Mouse (Mus musculus): ENCODE data around the gene Prkca. TPM values are rescaled to one million over a fixed set of nuclear protein-coding genes. Genes with fewer than 3 reads are reported as not detected.

The Prkca gene
- total RNA-seq, 1 experiment = 8.4 TPM

DNA sequence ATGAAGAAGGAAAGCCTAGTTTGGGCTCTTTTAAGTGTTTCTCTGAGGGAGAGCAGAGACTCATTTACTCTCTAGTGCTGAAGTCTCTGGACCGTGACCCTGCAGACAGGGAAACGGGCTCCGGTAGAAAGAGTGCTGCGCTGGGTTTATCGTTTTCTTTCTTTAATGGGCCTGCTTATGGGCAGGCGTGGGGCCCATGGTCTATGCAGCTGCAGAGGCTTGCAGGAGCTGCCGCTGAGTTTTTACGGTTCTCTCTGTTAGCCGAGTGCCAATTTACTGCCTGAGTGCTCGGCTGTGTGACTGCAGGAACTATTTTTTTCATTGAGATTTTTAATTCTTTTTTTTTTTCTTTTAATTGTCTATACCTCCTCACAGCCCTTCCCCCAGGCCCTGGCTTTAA lies 373.8 kb downstream of the Prkca start:
- Histone ChIP-seq H3K9ac (ENCODE audit: insufficient read depth, low read depth, low read length, poor library complexity, severe bottlenecking) (no peak overlapping the region), H3K27ac (ENCODE audit: insufficient read depth, low read depth, low read length, poor library complexity, severe bottlenecking) (no peak overlapping the region), H3K9me3 (ENCODE audit: control insufficient read depth, insufficient read depth, low read depth, low read length) (no peaks in the 10 kb centered on the region), H3K36me3 (ENCODE audit: control insufficient read depth, insufficient read depth, low read length, poor library complexity, severe bottlenecking) (no peaks in the 10 kb centered on the region; the same call in 1 of the 2 replicates), H3K4me3 (ENCODE audit: insufficient read depth in 1 of 2, low read depth in 1 of 2, low read length in 2 of 2, poor library complexity in 1 of 2, severe bottlenecking in 1 of 2) (no peak overlapping the region), H3K4me1 (ENCODE audit: control insufficient read depth in 2 of 2, insufficient read depth in 2 of 2, low read length in 2 of 2, poor library complexity in 1 of 2) (no peaks in the 10 kb centered on the region)
- DNase-seq (ENCODE audit: low read depth, low spot score) = no peak
- no peak for TF ChIP-seq CHD2 (IDR thresholded peaks at IDR 0.05; ENCODE audit: low read depth, low read length)
- no peak for TF ChIP-seq HCFC1 (IDR thresholded peaks at IDR 0.05; ENCODE audit: borderline replicate concordance, insufficient read depth, low read length)
- no peak for TF ChIP-seq ZC3H11A (IDR thresholded peaks at IDR 0.05; ENCODE audit: borderline replicate concordance, low read depth, low read length)
- TF ChIP-seq ZNF384 (IDR thresholded peaks at IDR 0.05; ENCODE audit: low read depth, low read length) = no peak
- TF ChIP-seq MAFK (IDR thresholded peaks at IDR 0.05; ENCODE audit: insufficient read depth, low read depth, low read length) = no peak
- in situ Hi-C loops (cut with MboI; ENCODE audit: low sequenced_read_pairs in 2 of 2, unreplicated experiment in 2 of 2) = no loop called here

DNA sequence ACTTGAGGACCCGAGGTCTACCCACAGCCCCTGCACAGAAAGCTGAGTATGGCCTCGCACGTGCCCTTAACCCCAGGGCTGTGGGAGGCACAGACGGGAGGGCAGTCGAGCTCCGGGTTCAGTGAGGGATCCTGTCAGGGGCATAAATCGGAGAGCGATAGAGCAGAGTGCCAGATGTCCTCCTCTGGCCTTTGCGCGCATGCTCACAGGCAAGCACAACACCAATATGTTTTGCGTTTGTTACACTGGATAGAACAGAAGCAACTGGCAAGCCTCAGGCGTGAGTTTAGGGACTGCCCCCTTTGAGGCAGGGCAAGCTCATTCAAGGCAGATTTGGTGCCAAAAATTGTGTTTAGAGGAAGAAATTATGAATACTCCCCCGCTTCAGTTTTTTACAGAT lies 375.6 kb downstream of the Prkca start:
- H3K27ac ChIP-seq (ENCODE audit: insufficient read depth, low read depth, low read length, poor library complexity, severe bottlenecking) = no peak overlapping the region
- no peak for TF ChIP-seq MAFK (IDR thresholded peaks at IDR 0.05; ENCODE audit: insufficient read depth, low read depth, low read length)
- no peak for TF ChIP-seq HCFC1 (IDR thresholded peaks at IDR 0.05; ENCODE audit: borderline replicate concordance, insufficient read depth, low read length)
- no peak for TF ChIP-seq ZC3H11A (IDR thresholded peaks at IDR 0.05; ENCODE audit: borderline replicate concordance, low read depth, low read length)
- TF ChIP-seq ZNF384 (IDR thresholded peaks at IDR 0.05; ENCODE audit: low read depth, low read length) = no peak
- no peaks in the 10 kb centered on the region for H3K4me1 ChIP-seq (ENCODE audit: control insufficient read depth in 2 of 2, insufficient read depth in 2 of 2, low read length in 2 of 2, poor library complexity in 1 of 2)
- in situ Hi-C loops (cut with MboI; ENCODE audit: low sequenced_read_pairs in 2 of 2, unreplicated experiment in 2 of 2) = no loop called here
- H3K36me3 ChIP-seq (ENCODE audit: control insufficient read depth, insufficient read depth, low read length, poor library complexity, severe bottlenecking) = no peaks in the 10 kb centered on the region; the same call in 1 of the 2 replicates
- no peak overlapping the region for H3K4me3 ChIP-seq (ENCODE audit: insufficient read depth in 1 of 2, low read depth in 1 of 2, low read length in 2 of 2, poor library complexity in 1 of 2, severe bottlenecking in 1 of 2)
- no peak overlapping the region for H3K9ac ChIP-seq (ENCODE audit: insufficient read depth, low read depth, low read length, poor library complexity, severe bottlenecking)
- DNase-seq (ENCODE audit: low read depth, low spot score) = no peak
- no peaks in the 10 kb centered on the region for H3K9me3 ChIP-seq (ENCODE audit: control insufficient read depth, insufficient read depth, low read depth, low read length)

DNA sequence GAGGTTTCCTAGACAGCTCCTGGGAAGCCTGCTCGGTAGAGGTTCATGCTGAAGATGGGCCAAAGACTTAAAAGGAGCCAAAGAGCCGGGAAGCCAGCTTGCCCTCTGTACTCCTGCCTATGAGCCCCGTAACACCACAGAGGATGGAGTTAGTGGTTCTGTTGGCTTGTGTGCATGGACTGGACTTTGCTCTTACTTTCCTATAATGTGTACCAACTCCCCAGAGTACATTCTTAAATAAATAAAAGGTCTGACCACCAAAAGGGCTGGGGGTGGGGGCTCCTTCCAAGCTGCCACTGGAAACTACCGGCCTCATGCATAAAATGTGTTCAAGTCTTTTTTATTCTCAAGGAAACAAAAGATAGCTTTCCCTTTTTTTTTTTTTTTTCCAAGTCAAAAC lies 377.5 kb downstream of the Prkca start:
- H3K9ac ChIP-seq (ENCODE audit: insufficient read depth, low read depth, low read length, poor library complexity, severe bottlenecking) = no peak overlapping the region
- no peaks in the 10 kb centered on the region for H3K36me3 ChIP-seq (ENCODE audit: control insufficient read depth, insufficient read depth, low read length, poor library complexity, severe bottlenecking)
- in situ Hi-C loops (cut with MboI; ENCODE audit: low sequenced_read_pairs in 2 of 2, unreplicated experiment in 2 of 2) = no loop called here
- no peak for TF ChIP-seq MAFK (IDR thresholded peaks at IDR 0.05; ENCODE audit: insufficient read depth, low read depth, low read length)
- TF ChIP-seq CHD2 (IDR thresholded peaks at IDR 0.05; ENCODE audit: low read depth, low read length) = no peak
- no peak for TF ChIP-seq ZNF384 (IDR thresholded peaks at IDR 0.05; ENCODE audit: low read depth, low read length)
- TF ChIP-seq ZC3H11A (IDR thresholded peaks at IDR 0.05; ENCODE audit: borderline replicate concordance, low read depth, low read length) = no peak
- TF ChIP-seq HCFC1 (IDR thresholded peaks at IDR 0.05; ENCODE audit: borderline replicate concordance, insufficient read depth, low read length) = no peak
- no peak for DNase-seq (ENCODE audit: low read depth, low spot score)
- H3K4me1 ChIP-seq (ENCODE audit: control insufficient read depth in 2 of 2, insufficient read depth in 2 of 2, low read length in 2 of 2, poor library complexity in 1 of 2) = no peaks in the 10 kb centered on the region
- H3K9me3 ChIP-seq (ENCODE audit: control insufficient read depth, insufficient read depth, low read depth, low read length) = no peaks in the 10 kb centered on the region
- no peak overlapping the region for H3K4me3 ChIP-seq (ENCODE audit: insufficient read depth in 1 of 2, low read depth in 1 of 2, low read length in 2 of 2, poor library complexity in 1 of 2, severe bottlenecking in 1 of 2)
- no peak overlapping the region for H3K27ac ChIP-seq (ENCODE audit: insufficient read depth, low read depth, low read length, poor library complexity, severe bottlenecking)

DNA sequence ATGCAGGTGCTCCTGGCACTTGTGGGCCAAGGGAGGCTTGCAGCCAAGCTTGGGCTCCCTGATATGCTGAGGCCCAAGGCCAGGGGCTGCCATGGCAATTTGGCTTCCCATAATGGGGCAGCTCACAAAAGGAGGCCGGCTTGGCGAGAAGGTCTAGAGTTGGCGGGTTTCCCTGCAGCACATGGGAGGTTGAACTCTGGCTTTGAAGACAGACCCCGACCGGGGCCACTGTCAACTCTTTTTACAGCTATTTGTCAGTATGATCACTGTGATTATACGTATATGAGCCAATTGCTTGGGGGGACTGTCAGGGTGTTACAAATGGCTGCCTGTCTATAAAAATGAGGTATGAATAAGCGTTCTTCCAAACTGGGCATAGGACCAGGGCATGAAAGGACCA lies 378.3 kb downstream of the Prkca start:
- no peak overlapping the region for H3K9ac ChIP-seq (ENCODE audit: insufficient read depth, low read depth, low read length, poor library complexity, severe bottlenecking)
- in situ Hi-C loops (cut with MboI; ENCODE audit: low sequenced_read_pairs in 2 of 2, unreplicated experiment in 2 of 2) = no loop called here
- no peak overlapping the region for H3K4me3 ChIP-seq (ENCODE audit: insufficient read depth in 1 of 2, low read depth in 1 of 2, low read length in 2 of 2, poor library complexity in 1 of 2, severe bottlenecking in 1 of 2)
- no peak for DNase-seq (ENCODE audit: low read depth, low spot score)
- no peaks in the 10 kb centered on the region for H3K4me1 ChIP-seq (ENCODE audit: control insufficient read depth in 2 of 2, insufficient read depth in 2 of 2, low read length in 2 of 2, poor library complexity in 1 of 2)
- H3K9me3 ChIP-seq (ENCODE audit: control insufficient read depth, insufficient read depth, low read depth, low read length) = no peaks in the 10 kb centered on the region
- 0 out of 2 replicates have a peak, but pooled peaks cover 3% of the 10 kb centered on the region for H3K36me3 ChIP-seq (ENCODE audit: control insufficient read depth, insufficient read depth, low read length, poor library complexity, severe bottlenecking)
- no peak overlapping the region for H3K27ac ChIP-seq (ENCODE audit: insufficient read depth, low read depth, low read length, poor library complexity, severe bottlenecking)
- TF ChIP-seq CHD2 (IDR thresholded peaks at IDR 0.05; ENCODE audit: low read depth, low read length) (no peak), ZNF384 (IDR thresholded peaks at IDR 0.05; ENCODE audit: low read depth, low read length) (no peak)
